Mouse (Mus musculus) midbrain, embryonic 12.5 days (tissue): ENCODE measurements around the gene Rpl18a. TPM values are rescaled to one million over a fixed set of nuclear protein-coding genes. Genes with fewer than 3 reads are reported as not detected.

Source experiments
- ATAC-seq: fragments of 200-750 bp; cut with Nextera tagmentation; 2 replicates; pipeline ENCODE4 v1.8.0; 2017; ENCODE audit warnings: low read depth, moderate TSS enrichment, moderate library complexity; ENCODE audit not compliant: low FRiP score
- H3K27ac ChIP-seq: fragments of 300-500 bp; sonication (generic); replicated peaks from 2 replicates; pipeline ENCODE4 v1.5.1; 2016; ENCODE audit warnings: mild to moderate bottlenecking
- H3K27me3 ChIP-seq: fragments of 300-500 bp; sonication (generic); 2 replicates; pipeline ENCODE4 v1.6.1; 2016; ENCODE audit warnings: mild to moderate bottlenecking
- H3K36me3 ChIP-seq: fragments of 300-500 bp; sonication (generic); 2 replicates; pipeline ENCODE4 v1.6.1; 2016
- H3K4me1 ChIP-seq: fragments of 300-500 bp; sonication (generic); 2 replicates; pipeline ENCODE4 v1.6.1; 2016
- H3K4me2 ChIP-seq: fragments of 300-500 bp; sonication (generic); replicated peaks from 2 replicates; pipeline ENCODE4 v1.6.1; 2016; ENCODE audit warnings: mild to moderate bottlenecking, moderate library complexity
- H3K4me3 ChIP-seq: fragments of 300-500 bp; sonication (generic); 2 replicates; pipeline ENCODE4 v1.5.1; 2016; ENCODE audit warnings: mild to moderate bottlenecking
- H3K9ac ChIP-seq: fragments of 300-500 bp; sonication (generic); replicated peaks from 2 replicates; pipeline ENCODE4 v1.6.1; 2016; ENCODE audit warnings: mild to moderate bottlenecking, moderate library complexity
- H3K9me3 ChIP-seq: fragments of 300-500 bp; sonication (generic); 2 replicates; pipeline ENCODE4 v1.6.1; 2016; ENCODE audit warnings: mild to moderate bottlenecking
- WGBS: fragments of 180-500 bp; shearing (Covaris S2); methylation state at CpG from one replicate; pipeline ENCODE4 v1.1.7; 2016; 5-methylcytosine and 5-hydroxymethylcytosine counted together
- microRNA counts: library from miRNA; unstranded; fragments of <30 nt; microRNA quantifications from one replicate; lab custom pipeline; 2017
- microRNA-seq: library from miRNA; unstranded; fragments of <30 nt; microRNA quantifications from one replicate; pipeline ENCODE4, GENCODE M21; 2017
- polyA plus RNA-seq: library from polyadenylated mRNA; unstranded; fragments of >200 nt; fragmentation: Nextera tagmentation; extraction: Ambion mirVana; gene quantifications from 2 replicates; pipeline ENCODE4 v1.2.1, GENCODE M21; 2016

The Rpl18a gene
- polyA plus RNA-seq, 1 experiment from 2014 or later: 2,550 TPM

DNA sequence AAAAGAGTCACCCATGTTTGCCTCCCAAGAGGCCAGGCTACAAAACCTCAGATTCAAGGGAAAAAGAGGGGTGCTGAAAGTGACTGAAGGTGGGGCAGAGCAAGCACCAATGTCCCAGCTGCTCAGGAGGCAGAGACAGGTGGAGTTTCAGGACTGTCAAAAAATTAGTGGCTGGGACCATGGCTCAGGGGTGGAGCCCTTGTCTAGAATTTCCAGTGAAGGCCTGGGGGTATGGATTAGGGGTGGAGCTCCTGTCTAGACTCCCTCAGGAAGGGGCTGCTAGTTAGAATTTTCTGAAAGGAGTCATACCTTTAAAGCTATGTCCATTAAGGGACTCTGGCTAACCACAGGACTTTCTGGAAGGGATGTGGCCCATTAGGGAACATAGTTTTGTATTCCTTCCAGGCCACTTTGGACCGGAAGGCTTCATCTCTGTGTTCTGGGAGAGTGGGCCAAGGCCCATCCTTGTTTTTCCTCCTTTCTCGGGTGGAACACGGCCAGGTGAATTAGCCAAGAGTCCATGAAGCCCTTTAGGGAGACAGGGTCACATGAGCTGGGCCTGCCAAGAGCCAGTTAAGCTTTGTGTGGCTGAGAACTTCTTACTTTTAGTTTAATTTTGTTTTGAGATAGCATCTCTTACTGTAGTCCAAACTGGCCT lies 47.8 kb downstream of the Rpl18a start:
- H3K9ac ChIP-seq: no peak overlapping the region
- no peak for ATAC-seq
- H3K4me2 ChIP-seq: no peak overlapping the region
- H3K27me3 ChIP-seq: no peaks in the 10 kb centered on the region; the same call in 1 of the 2 replicates
- H3K27ac ChIP-seq: no peak overlapping the region
- no peak overlapping the region for H3K4me3 ChIP-seq
- 84% methylated on average over 3 of the region's 3 CpGs for WGBS
- H3K36me3 ChIP-seq: 0 out of 2 replicates have a peak, but pooled peaks cover 24% of the 10 kb centered on the region
- 0 out of 2 replicates have a peak, but pooled peaks cover 5% of the 10 kb centered on the region for H3K4me1 ChIP-seq
- no peaks in the 10 kb centered on the region for H3K9me3 ChIP-seq

DNA sequence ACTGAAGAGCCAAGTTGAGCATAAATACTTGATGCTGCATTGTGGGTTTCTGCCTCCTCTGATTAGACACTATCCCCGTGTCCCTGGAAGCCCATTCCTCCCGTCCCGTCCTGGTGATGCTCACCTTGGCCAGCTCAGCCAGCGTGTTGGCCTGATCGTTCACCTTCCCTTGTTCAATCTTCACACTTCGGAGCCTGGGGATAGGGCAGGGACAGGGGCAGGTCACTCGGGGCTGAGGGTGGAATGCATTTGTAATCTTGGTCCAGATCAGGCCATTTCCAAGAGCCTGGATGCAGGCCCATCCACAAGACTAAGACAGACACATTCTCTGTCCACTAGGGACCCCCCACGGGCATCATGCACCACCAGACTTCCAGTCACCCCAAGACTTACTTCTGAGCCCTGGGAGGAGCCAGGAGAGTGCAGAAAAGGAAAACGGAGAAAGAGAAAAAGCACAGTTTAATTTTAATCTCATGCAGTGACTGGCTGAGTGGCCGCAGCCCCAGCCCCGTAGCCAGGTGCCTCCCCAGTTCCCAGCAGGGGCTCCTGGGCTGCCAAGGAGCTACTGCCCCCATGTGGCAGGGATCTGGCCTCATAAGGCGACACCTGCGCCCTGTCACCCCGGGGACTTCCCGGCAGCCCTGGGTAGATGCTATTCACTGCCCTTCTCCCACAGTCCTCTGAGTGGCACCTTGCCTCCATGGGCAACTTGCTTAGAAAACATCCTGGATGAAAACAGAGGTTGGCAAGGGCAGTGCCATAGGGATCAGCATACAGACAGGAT lies 50.6 kb downstream of the Rpl18a start:
- WGBS: 47% methylated on average over 15 of the region's 15 CpGs
- no peak overlapping the region for H3K27ac ChIP-seq
- no peaks in the 10 kb centered on the region for H3K9me3 ChIP-seq
- no peak overlapping the region for H3K4me2 ChIP-seq
- 0 out of 2 replicates have a peak, but pooled peaks cover 2% of the 10 kb centered on the region for H3K36me3 ChIP-seq
- no peaks in the 10 kb centered on the region; the same call in 1 of the 2 replicates for H3K27me3 ChIP-seq
- peaks cover 5% of the 10 kb centered on the region; the same call in 1 of the 2 replicates for H3K4me1 ChIP-seq
- ATAC-seq: no peak
- H3K9ac ChIP-seq: no peak overlapping the region
- H3K4me3 ChIP-seq: no peak overlapping the region

- H3K4me1 ChIP-seq: peaks cover 8% of the 10 kb centered on the region; the same call in 1 of the 2 replicates
- H3K4me3 ChIP-seq: no peak overlapping the region
- no peak for ATAC-seq
- no peak overlapping the region for H3K9ac ChIP-seq
- H3K4me2 ChIP-seq: no peak overlapping the region
- H3K9me3 ChIP-seq: no peaks in the 10 kb centered on the region
- H3K27me3 ChIP-seq: no peaks in the 10 kb centered on the region
- WGBS: 37% methylated on average over 5 of the region's 5 CpGs
- H3K36me3 ChIP-seq: 0 out of 2 replicates have a peak, but pooled peaks cover 2% of the 10 kb centered on the region
- H3K27ac ChIP-seq: no peak overlapping the region
Observed at GRCm38 (mm10) chr8:70845108-70845507, 52.1 kb downstream of the Rpl18a start.

MicroRNA genes within 50 kb of the gene (microRNA counts, 519-probe panel; counts per million panel counts)
- microRNA mmu-miR-1969 (lab: Ali Mortazavi, UCI): not detected

Small RNAs within 50 kb of the gene (microRNA-seq; reads per million reads assigned to microRNA genes)
- gene Mir1969 (10.2 reads per million, percentile 27 among the genes with 10 or more reads in this experiment), gene Mir7067 (1.4 reads per million)

Other genes with a start within 250 kb of the Rpl18a start
- 82.7 and 93.7 TPM in 2 replicates for gene Pgpep1, start 237.0 kb downstream of the Rpl18a start, polyA plus RNA-seq
- 255 and 263 TPM in 2 replicates for gene Lsm4, start 224.2 kb downstream of the Rpl18a start, polyA plus RNA-seq
- gene Jund, start 198.5 kb downstream of the Rpl18a start, polyA plus RNA-seq: 206 and 213 TPM in 2 replicates
- 0.04 TPM in 1 of 2 replicates, not detected in the other for gene Iqcn, start 194.0 kb downstream of the Rpl18a start, polyA plus RNA-seq
- not detected in 2 replicates for gene Gm3336, start 178.9 kb downstream of the Rpl18a start, polyA plus RNA-seq
- 0.15 and 0.39 TPM in 2 replicates for gene Pde4c, start 173.7 kb downstream of the Rpl18a start, polyA plus RNA-seq
- gene Rab3a, start 142.7 kb downstream of the Rpl18a start, polyA plus RNA-seq: 98.9 and 102 TPM in 2 replicates
- 35.4 and 37.3 TPM in 2 replicates for gene Mpv17l2, start 136.5 kb downstream of the Rpl18a start, polyA plus RNA-seq
- gene Pik3r2, start 120.7 kb downstream of the Rpl18a start, polyA plus RNA-seq: 73.4 and 74.6 TPM in 2 replicates
- gene Mast3, start 92.4 kb downstream of the Rpl18a start, polyA plus RNA-seq: 17.1 and 18.0 TPM in 2 replicates
- gene Il12rb1, start 89.0 kb downstream of the Rpl18a start, polyA plus RNA-seq: 0.08 TPM in 1 of 2 replicates, not detected in the other
- gene Arrdc2, start 57.7 kb downstream of the Rpl18a start, polyA plus RNA-seq: 10.4 and 10.5 TPM in 2 replicates
- gene Kcnn1, start 34.2 kb downstream of the Rpl18a start, polyA plus RNA-seq: 27.4 TPM in 2 replicates
- gene Ccdc124, start 23.5 kb downstream of the Rpl18a start, polyA plus RNA-seq: 145 and 152 TPM in 2 replicates
- 0.55 and 0.69 TPM in 2 replicates for gene Slc5a5, start 4.7 kb downstream of the Rpl18a start, polyA plus RNA-seq
- 58.4 and 61.0 TPM in 2 replicates for gene Map1s, start 8.5 kb upstream of the Rpl18a start, polyA plus RNA-seq